Mouse (Mus musculus): ENCODE data around the gene Zfr. TPM values are rescaled to one million over a fixed set of nuclear protein-coding genes. Genes with fewer than 3 reads are reported as not detected.

Zfr gene
- polyA plus RNA-seq, 1 experiment, result 124 TPM

DNA sequence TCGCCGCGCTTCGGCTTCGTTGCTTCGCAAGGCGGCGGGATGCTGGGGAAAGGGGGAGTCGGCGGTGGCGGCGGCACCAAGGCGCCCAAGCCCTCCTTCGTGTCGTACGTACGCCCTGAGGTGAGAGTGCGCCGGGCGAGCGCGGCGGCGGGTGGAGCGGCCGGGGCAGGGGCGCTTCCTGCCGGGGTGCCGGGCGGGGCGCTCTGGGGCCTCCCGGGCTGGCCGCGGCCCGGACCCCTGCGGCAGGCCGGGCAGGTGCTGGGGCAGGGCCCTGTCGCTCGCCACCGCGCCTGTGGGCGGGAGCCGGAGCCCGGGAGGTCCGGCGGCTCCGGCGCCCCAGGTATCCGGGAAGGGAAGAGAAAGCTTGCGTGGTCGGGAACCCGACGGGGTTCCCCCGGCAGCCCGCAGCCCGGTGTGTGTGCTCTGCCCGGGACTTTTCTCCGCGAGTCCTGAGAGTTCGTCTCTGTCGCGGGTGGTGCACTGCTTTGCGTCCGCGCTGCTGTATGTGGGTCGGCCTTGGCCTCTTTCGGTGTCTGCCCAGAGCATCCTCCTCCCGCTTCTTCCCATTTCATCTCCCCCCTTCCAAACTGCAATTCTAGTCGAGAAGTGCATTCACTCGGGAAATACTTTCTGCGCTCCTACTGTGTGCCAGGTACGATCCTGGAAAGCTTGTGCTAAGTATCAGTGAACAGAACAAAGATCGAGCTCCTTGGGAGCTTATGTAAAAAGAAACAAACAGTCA is 87.7 kb downstream of the Zfr start:
- Histone ChIP-seq H3K36me3 (ENCODE audit: control insufficient read depth, insufficient read depth, low read length, poor library complexity, severe bottlenecking) (no peaks in the 10 kb centered on the region), H3K27me3 (ENCODE audit: control insufficient read depth, insufficient read depth, low read length, poor library complexity, severe bottlenecking) (no peaks in the 10 kb centered on the region), H3K4me3 (ENCODE audit: low read depth, low read length) (peak overlapping the region; percentile 72), H3K27ac (ENCODE audit: insufficient read depth, low read length) (peak overlapping the region; percentile 20; the same call in 1 of the 2 replicates), H3K9ac (ENCODE audit: low read depth, poor library complexity, severe bottlenecking) (peak overlapping the region; percentile 89), H3K9me3 (replicated peaks; ENCODE audit: control insufficient read depth, insufficient read depth, low read length, poor library complexity, severe bottlenecking) (no peaks in the 10 kb centered on the region), H3K4me1 (ENCODE audit: control insufficient read depth, insufficient read depth, low read length) (peaks cover 10% of the 10 kb centered on the region)
- TF ChIP-seq EP300 (IDR thresholded peaks at IDR 0.05; ENCODE audit: insufficient read depth, low read depth, low read length), result no peak
- TF ChIP-seq POLR2A (IDR thresholded peaks at IDR 0.05; ENCODE audit: insufficient read depth, low read length), result no peak
- TF ChIP-seq CTCF (IDR thresholded peaks at IDR 0.05; ENCODE audit: low read depth, low read length), result no peak

DNA sequence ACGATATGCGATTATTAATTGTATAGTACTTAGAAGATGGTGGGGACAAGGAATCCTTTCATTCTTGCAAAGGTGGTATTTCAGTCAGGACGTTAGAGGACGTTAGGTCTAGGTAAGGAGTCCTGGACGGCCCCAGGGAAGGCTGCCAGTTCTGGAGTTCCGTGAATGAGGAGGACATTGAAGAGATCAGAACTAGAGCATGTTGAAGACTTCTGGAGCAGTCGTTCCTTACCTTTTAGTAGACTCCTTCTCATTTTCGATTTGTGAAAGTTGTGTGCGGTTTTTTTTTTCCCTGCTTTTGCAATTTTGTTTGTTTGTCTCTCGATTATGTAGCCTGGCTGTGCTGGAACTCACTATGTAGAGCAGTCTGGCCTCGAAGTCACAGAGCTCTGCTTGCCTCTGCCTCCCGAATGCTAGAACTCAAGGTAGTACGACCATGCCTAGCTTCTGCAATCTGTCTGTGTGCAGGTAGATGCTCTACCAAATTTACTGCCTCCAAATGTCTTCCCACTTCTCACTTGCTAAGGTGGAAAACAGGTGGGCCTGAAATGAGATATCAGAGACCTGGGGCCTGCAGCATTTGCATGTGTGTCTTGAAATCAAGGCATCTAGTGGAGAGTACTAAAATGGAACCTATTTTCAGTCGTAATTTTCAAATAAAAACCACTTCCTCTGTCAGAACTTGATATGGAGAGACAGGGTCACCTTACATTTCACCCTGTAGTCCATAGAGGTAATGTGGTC is 88.4 kb downstream of the Zfr start:
- H3K27me3 ChIP-seq (ENCODE audit: control insufficient read depth, insufficient read depth, low read length, poor library complexity, severe bottlenecking), result no peaks in the 10 kb centered on the region
- peak overlapping the region; percentile 89 for H3K9ac ChIP-seq (ENCODE audit: low read depth, poor library complexity, severe bottlenecking)
- peak overlapping the region; percentile 72 for H3K4me3 ChIP-seq (ENCODE audit: low read depth, low read length)
- H3K36me3 ChIP-seq (ENCODE audit: control insufficient read depth, insufficient read depth, low read length, poor library complexity, severe bottlenecking), result no peaks in the 10 kb centered on the region
- H3K27ac ChIP-seq (ENCODE audit: insufficient read depth, low read length), result peak overlapping the region; percentile 1; the same call in 1 of the 2 replicates
- H3K4me1 ChIP-seq (ENCODE audit: control insufficient read depth, insufficient read depth, low read length), result peaks cover 13% of the 10 kb centered on the region
- H3K9me3 ChIP-seq (replicated peaks; ENCODE audit: control insufficient read depth, insufficient read depth, low read length, poor library complexity, severe bottlenecking), result no peaks in the 10 kb centered on the region
- TF ChIP-seq POLR2A (IDR thresholded peaks at IDR 0.05; ENCODE audit: insufficient read depth, low read length) (no peak), EP300 (IDR thresholded peaks at IDR 0.05; ENCODE audit: insufficient read depth, low read depth, low read length) (no peak), CTCF (IDR thresholded peaks at IDR 0.05; ENCODE audit: low read depth, low read length) (no peak)

- peaks cover 16% of the 10 kb centered on the region for H3K4me1 ChIP-seq (ENCODE audit: control insufficient read depth, insufficient read depth, low read length)
Measured at GRCm38 (mm10) chr15:12206646-12207222, 89.1 kb downstream of the Zfr start.

GRCm38 (mm10) chr15:12207556-12208090 is 90.0 kb downstream of the Zfr start:
- Histone ChIP-seq H3K9me3 (replicated peaks; ENCODE audit: control insufficient read depth, insufficient read depth, low read length, poor library complexity, severe bottlenecking) (no peaks in the 10 kb centered on the region), H3K27me3 (ENCODE audit: control insufficient read depth, insufficient read depth, low read length, poor library complexity, severe bottlenecking) (no peaks in the 10 kb centered on the region), H3K36me3 (ENCODE audit: control insufficient read depth, insufficient read depth, low read length, poor library complexity, severe bottlenecking) (no peaks in the 10 kb centered on the region), H3K4me1 (ENCODE audit: control insufficient read depth, insufficient read depth, low read length) (peaks cover 13% of the 10 kb centered on the region), H3K9ac (ENCODE audit: low read depth, poor library complexity, severe bottlenecking) (no peak overlapping the region), H3K4me3 (ENCODE audit: low read depth, low read length) (no peak overlapping the region), H3K27ac (ENCODE audit: insufficient read depth, low read length) (no peak overlapping the region)
- TF ChIP-seq CTCF (IDR thresholded peaks at IDR 0.05; ENCODE audit: low read depth, low read length) (no peak), POLR2A (IDR thresholded peaks at IDR 0.05; ENCODE audit: insufficient read depth, low read length) (no peak), EP300 (IDR thresholded peaks at IDR 0.05; ENCODE audit: insufficient read depth, low read depth, low read length) (no peak)

More at GRCm38 (mm10) chr15:12206646-12207222, 89.1 kb downstream of the Zfr start:
- Histone ChIP-seq H3K9ac (ENCODE audit: low read depth, poor library complexity, severe bottlenecking) (peak overlapping the region; percentile 89; the same call in 1 of the 2 replicates), H3K27ac (ENCODE audit: insufficient read depth, low read length) (no peak overlapping the region), H3K27me3 (ENCODE audit: control insufficient read depth, insufficient read depth, low read length, poor library complexity, severe bottlenecking) (no peaks in the 10 kb centered on the region), H3K4me3 (ENCODE audit: low read depth, low read length) (no peak overlapping the region), H3K9me3 (replicated peaks; ENCODE audit: control insufficient read depth, insufficient read depth, low read length, poor library complexity, severe bottlenecking) (no peaks in the 10 kb centered on the region), H3K36me3 (ENCODE audit: control insufficient read depth, insufficient read depth, low read length, poor library complexity, severe bottlenecking) (no peaks in the 10 kb centered on the region)
- TF ChIP-seq EP300 (IDR thresholded peaks at IDR 0.05; ENCODE audit: insufficient read depth, low read depth, low read length), result no peak
- no peak for TF ChIP-seq CTCF (IDR thresholded peaks at IDR 0.05; ENCODE audit: low read depth, low read length)
- no peak for TF ChIP-seq POLR2A (IDR thresholded peaks at IDR 0.05; ENCODE audit: insufficient read depth, low read length)

- Histone ChIP-seq H3K36me3 (ENCODE audit: control insufficient read depth, insufficient read depth, low read length, poor library complexity, severe bottlenecking) (no peaks in the 10 kb centered on the region), H3K27ac (ENCODE audit: insufficient read depth, low read length) (no peak overlapping the region), H3K27me3 (ENCODE audit: control insufficient read depth, insufficient read depth, low read length, poor library complexity, severe bottlenecking) (no peaks in the 10 kb centered on the region), H3K4me1 (ENCODE audit: control insufficient read depth, insufficient read depth, low read length) (peaks cover 14% of the 10 kb centered on the region), H3K9me3 (replicated peaks; ENCODE audit: control insufficient read depth, insufficient read depth, low read length, poor library complexity, severe bottlenecking) (no peaks in the 10 kb centered on the region), H3K9ac (ENCODE audit: low read depth, poor library complexity, severe bottlenecking) (no peak overlapping the region), H3K4me3 (ENCODE audit: low read depth, low read length) (no peak overlapping the region)
- no peak for TF ChIP-seq POLR2A (IDR thresholded peaks at IDR 0.05; ENCODE audit: insufficient read depth, low read length)
- TF ChIP-seq CTCF (IDR thresholded peaks at IDR 0.05; ENCODE audit: low read depth, low read length), result no peak
- TF ChIP-seq EP300 (IDR thresholded peaks at IDR 0.05; ENCODE audit: insufficient read depth, low read depth, low read length), result no peak
Measured at GRCm38 (mm10) chr15:12211577-12211976, 93.9 kb downstream of the Zfr start.
